Mouse (Mus musculus) MEL (cell line): ENCODE data around the gene Psg18.

Experiments used
- CTCF ChIP-seq, 3 experiments: IDR thresholded peaks in 2 of 3; conservative IDR thresholded peaks in 1 of 3; 2 replicates each; pipeline ENCODE4 v1.5.1; 2011 to 2012; ENCODE audit warnings: low read length in 3 of 3, low read depth in 2 of 3, mild to moderate bottlenecking in 2 of 3, improper control_type of control experiment in 1 of 3, inconsistent platforms in 1 of 3, mixed read lengths in 1 of 3, moderate library complexity in 1 of 3; ENCODE audit not compliant: control insufficient read depth in 1 of 3, insufficient read depth in 1 of 3, poor library complexity in 1 of 3, severe bottlenecking in 1 of 3
- E2F4 ChIP-seq: IDR thresholded peaks from 2 replicates; pipeline ENCODE4 v1.6.1; 2011; ENCODE audit warnings: low read depth, low read length, improper control_type of control experiment, borderline replicate concordance
- GABPA ChIP-seq: IDR thresholded peaks from 2 replicates; pipeline ENCODE4 v1.6.1; 2012; ENCODE audit warnings: low read depth, mild to moderate bottlenecking, inconsistent platforms, low read length, improper control_type of control experiment, moderate library complexity
- MAFK ChIP-seq: IDR thresholded peaks from 2 replicates; pipeline ENCODE4 v1.6.1; 2011; ENCODE audit warnings: low read depth, mild to moderate bottlenecking, low read length, improper control_type of control experiment, borderline replicate concordance
- POLR2A ChIP-seq, 2 experiments: IDR thresholded peaks; 2 replicates each; pipeline ENCODE4 v1.6.1; 2011 to 2012; ENCODE audit warnings: low read length in 2 of 2, mild to moderate bottlenecking in 2 of 2, control low read depth in 1 of 2, improper control_type of control experiment in 1 of 2, low read depth in 1 of 2, moderate library complexity in 1 of 2; ENCODE audit not compliant: control insufficient read depth in 1 of 2, insufficient read depth in 1 of 2, poor library complexity in 1 of 2
- POLR2AphosphoS2 ChIP-seq: IDR thresholded peaks from 2 replicates; pipeline ENCODE4 v1.6.1; 2011; ENCODE audit warnings: low read length, improper control_type of control experiment
- RAD21 ChIP-seq: IDR thresholded peaks from 2 replicates; pipeline ENCODE4 v1.6.1; 2011; ENCODE audit warnings: mild to moderate bottlenecking, low read depth, low read length, improper control_type of control experiment

DNA sequence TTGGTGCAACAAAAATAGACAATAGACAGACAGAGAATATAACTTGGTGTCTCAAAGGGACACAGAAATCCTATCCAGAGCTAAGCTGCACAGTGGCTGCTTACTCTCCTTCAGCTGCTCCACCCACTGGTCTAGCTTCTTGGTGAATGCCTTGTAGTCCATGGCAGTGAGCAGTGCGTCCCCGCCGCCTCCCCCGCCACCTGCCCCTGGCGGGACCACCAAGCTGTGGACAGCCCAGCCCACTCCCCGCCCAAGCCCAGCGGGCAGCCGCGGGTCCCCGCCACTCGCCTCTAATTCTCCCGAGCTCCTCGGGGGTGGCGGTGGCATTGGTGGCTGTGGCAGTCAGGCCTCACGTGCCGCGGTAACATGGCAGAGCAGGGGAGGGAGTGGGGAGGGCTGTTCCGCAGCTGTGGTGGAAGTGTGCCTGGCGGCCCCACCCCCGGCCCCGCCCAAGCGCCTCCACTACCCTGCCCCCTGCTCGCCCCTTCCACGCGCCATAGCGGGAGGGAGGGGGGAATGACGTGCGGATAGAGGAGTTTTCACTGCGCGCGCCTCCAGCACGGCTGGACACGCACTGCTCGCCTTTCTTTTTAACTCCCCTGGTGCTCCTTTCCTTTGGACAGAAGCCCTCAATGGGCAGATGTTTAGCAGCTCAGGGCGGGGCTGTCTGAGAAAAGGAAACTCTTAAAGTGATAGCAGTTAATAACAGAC, 47.9 kb upstream of the Psg18 start:
- TF ChIP-seq CTCF (IDR thresholded peaks at IDR 0.05 in 2 of 3, conservative IDR thresholded peaks at IDR 0.05 in 1 of 3; ENCODE audit: control insufficient read depth in 1 of 3, insufficient read depth in 1 of 3, low read depth in 2 of 3, low read length in 3 of 3, poor library complexity in 1 of 3, severe bottlenecking in 1 of 3): no peak
- no peak for TF ChIP-seq POLR2A (IDR thresholded peaks at IDR 0.05; ENCODE audit: control insufficient read depth in 1 of 2, insufficient read depth in 1 of 2, low read depth in 1 of 2, low read length in 2 of 2, poor library complexity in 1 of 2)
- TF ChIP-seq RAD21: no peak
- no peak for TF ChIP-seq POLR2AphosphoS2
- no peak for TF ChIP-seq MAFK
- TF ChIP-seq GABPA: no peak
- TF ChIP-seq E2F4: no peak
